Mouse (Mus musculus): ENCODE measurements around the gene Gstm4. TPM values are rescaled to one million over a fixed set of nuclear protein-coding genes. Genes with fewer than 3 reads are reported as not detected.

Gene Gstm4
- polyA plus RNA-seq, 1 experiment from 2014 or later: 23.1 TPM

GRCm38 (mm10) chr3:108062648-108063047 lies 18.0 kb upstream of the Gstm4 start:
- no peak overlapping the region for H3K4me3 ChIP-seq (ENCODE audit: low read depth, low read length)
- no peaks in the 10 kb centered on the region for H3K27me3 ChIP-seq (ENCODE audit: control insufficient read depth, insufficient read depth, low read depth, low read length)
- no peaks in the 10 kb centered on the region for H3K4me1 ChIP-seq (ENCODE audit: control insufficient read depth, insufficient read depth, low read length)
- H3K9me3 ChIP-seq (replicated peaks; ENCODE audit: control insufficient read depth, low read length, poor library complexity, severe bottlenecking): no peaks in the 10 kb centered on the region
- no peak overlapping the region for H3K27ac ChIP-seq (ENCODE audit: low read length)
- no peak for ATAC-seq
- H3K9ac ChIP-seq (ENCODE audit: low read depth, low read length): no peak overlapping the region
- no peak overlapping the region for H3K4me2 ChIP-seq (ENCODE audit: low read length)
- H3K36me3 ChIP-seq (ENCODE audit: control insufficient read depth, insufficient read depth, low read length): no peaks in the 10 kb centered on the region
- 83% methylated on average over 8 of the region's 8 CpGs for WGBS

- H3K9me3 ChIP-seq (replicated peaks; ENCODE audit: control insufficient read depth, low read length, poor library complexity, severe bottlenecking): no peaks in the 10 kb centered on the region
- H3K4me2 ChIP-seq (ENCODE audit: low read length): no peak overlapping the region
- no peak overlapping the region for H3K27ac ChIP-seq (ENCODE audit: low read length)
- no peaks in the 10 kb centered on the region for H3K36me3 ChIP-seq (ENCODE audit: control insufficient read depth, insufficient read depth, low read length)
- no peak for ATAC-seq
- H3K4me1 ChIP-seq (ENCODE audit: control insufficient read depth, insufficient read depth, low read length): no peaks in the 10 kb centered on the region
- no peak overlapping the region for H3K9ac ChIP-seq (ENCODE audit: low read depth, low read length)
- H3K27me3 ChIP-seq (ENCODE audit: control insufficient read depth, insufficient read depth, low read depth, low read length): no peaks in the 10 kb centered on the region
- 26% methylated on average over 7 of the region's 7 CpGs for WGBS
- H3K4me3 ChIP-seq (ENCODE audit: low read depth, low read length): no peak overlapping the region
Observed at GRCm38 (mm10) chr3:108061420-108061819, 16.7 kb upstream of the Gstm4 start.

GRCm38 (mm10) chr3:108050493-108050892 lies 5.8 kb upstream of the Gstm4 start:
- Histone ChIP-seq H3K4me3 (ENCODE audit: low read depth, low read length) (no peak overlapping the region), H3K4me1 (ENCODE audit: control insufficient read depth, insufficient read depth, low read length) (no peaks in the 10 kb centered on the region), H3K9ac (ENCODE audit: low read depth, low read length) (no peak overlapping the region), H3K4me2 (ENCODE audit: low read length) (no peak overlapping the region), H3K36me3 (ENCODE audit: control insufficient read depth, insufficient read depth, low read length) (no peaks in the 10 kb centered on the region), H3K27me3 (ENCODE audit: control insufficient read depth, insufficient read depth, low read depth, low read length) (no peaks in the 10 kb centered on the region), H3K27ac (ENCODE audit: low read length) (no peak overlapping the region), H3K9me3 (replicated peaks; ENCODE audit: control insufficient read depth, low read length, poor library complexity, severe bottlenecking) (no peaks in the 10 kb centered on the region)
- WGBS: 91% methylated on average over 5 of the region's 5 CpGs
- no peak for ATAC-seq

- Histone ChIP-seq H3K27ac (ENCODE audit: low read length) (no peak overlapping the region), H3K27me3 (ENCODE audit: control insufficient read depth, insufficient read depth, low read depth, low read length) (no peaks in the 10 kb centered on the region), H3K36me3 (ENCODE audit: control insufficient read depth, insufficient read depth, low read length) (no peaks in the 10 kb centered on the region), H3K4me2 (ENCODE audit: low read length) (no peak overlapping the region), H3K4me1 (ENCODE audit: control insufficient read depth, insufficient read depth, low read length) (peaks cover 5% of the 10 kb centered on the region; the same call in 1 of the 2 replicates), H3K9me3 (replicated peaks; ENCODE audit: control insufficient read depth, low read length, poor library complexity, severe bottlenecking) (no peaks in the 10 kb centered on the region), H3K4me3 (ENCODE audit: low read depth, low read length) (no peak overlapping the region), H3K9ac (ENCODE audit: low read depth, low read length) (no peak overlapping the region)
- no peak for ATAC-seq
- 78% methylated on average over 3 of the region's 3 CpGs for WGBS
Observed at GRCm38 (mm10) chr3:108048306-108048705, 3.6 kb upstream of the Gstm4 start.

GRCm38 (mm10) chr3:108046944-108047655 lies 2.4 kb upstream of the Gstm4 start:
- H3K36me3 ChIP-seq (ENCODE audit: control insufficient read depth, insufficient read depth, low read length): no peaks in the 10 kb centered on the region
- no peak overlapping the region for H3K27ac ChIP-seq (ENCODE audit: low read length)
- no peaks in the 10 kb centered on the region for H3K27me3 ChIP-seq (ENCODE audit: control insufficient read depth, insufficient read depth, low read depth, low read length)
- WGBS: 100% methylated on average over 2 of the region's 2 CpGs
- no peak overlapping the region for H3K9ac ChIP-seq (ENCODE audit: low read depth, low read length)
- H3K9me3 ChIP-seq (replicated peaks; ENCODE audit: control insufficient read depth, low read length, poor library complexity, severe bottlenecking): no peaks in the 10 kb centered on the region
- no peak for ATAC-seq
- H3K4me1 ChIP-seq (ENCODE audit: control insufficient read depth, insufficient read depth, low read length): peaks cover 5% of the 10 kb centered on the region; the same call in 1 of the 2 replicates
- no peak overlapping the region for H3K4me3 ChIP-seq (ENCODE audit: low read depth, low read length)
- H3K4me2 ChIP-seq (ENCODE audit: low read length): no peak overlapping the region

- WGBS: 59% methylated on average over 5 of the region's 5 CpGs
- H3K9ac ChIP-seq (ENCODE audit: low read depth, low read length): no peak overlapping the region
- no peaks in the 10 kb centered on the region for H3K4me1 ChIP-seq (ENCODE audit: control insufficient read depth, insufficient read depth, low read length)
- no peak overlapping the region for H3K4me2 ChIP-seq (ENCODE audit: low read length)
- H3K27me3 ChIP-seq (ENCODE audit: control insufficient read depth, insufficient read depth, low read depth, low read length): no peaks in the 10 kb centered on the region
- ATAC-seq: no peak
- no peaks in the 10 kb centered on the region for H3K36me3 ChIP-seq (ENCODE audit: control insufficient read depth, insufficient read depth, low read length)
- H3K9me3 ChIP-seq (replicated peaks; ENCODE audit: control insufficient read depth, low read length, poor library complexity, severe bottlenecking): no peaks in the 10 kb centered on the region
- no peak overlapping the region for H3K4me3 ChIP-seq (ENCODE audit: low read depth, low read length)
- H3K27ac ChIP-seq (ENCODE audit: low read length): no peak overlapping the region
Observed at GRCm38 (mm10) chr3:108033156-108033555, 11.5 kb downstream of the Gstm4 start.

GRCm38 (mm10) chr3:108032113-108032512 lies 12.6 kb downstream of the Gstm4 start:
- no peak overlapping the region for H3K27ac ChIP-seq (ENCODE audit: low read length)
- H3K4me1 ChIP-seq (ENCODE audit: control insufficient read depth, insufficient read depth, low read length): no peaks in the 10 kb centered on the region
- H3K9ac ChIP-seq (ENCODE audit: low read depth, low read length): no peak overlapping the region
- no peak for ATAC-seq
- H3K9me3 ChIP-seq (replicated peaks; ENCODE audit: control insufficient read depth, low read length, poor library complexity, severe bottlenecking): no peaks in the 10 kb centered on the region
- H3K27me3 ChIP-seq (ENCODE audit: control insufficient read depth, insufficient read depth, low read depth, low read length): no peaks in the 10 kb centered on the region
- H3K4me2 ChIP-seq (ENCODE audit: low read length): no peak overlapping the region
- no peaks in the 10 kb centered on the region for H3K36me3 ChIP-seq (ENCODE audit: control insufficient read depth, insufficient read depth, low read length)
- no peak overlapping the region for H3K4me3 ChIP-seq (ENCODE audit: low read depth, low read length)

GRCm38 (mm10) chr3:108028641-108029365 lies 15.9 kb downstream of the Gstm4 start:
- no peaks in the 10 kb centered on the region for H3K36me3 ChIP-seq (ENCODE audit: control insufficient read depth, insufficient read depth, low read length)
- H3K4me2 ChIP-seq (ENCODE audit: low read length): no peak overlapping the region
- H3K4me1 ChIP-seq (ENCODE audit: control insufficient read depth, insufficient read depth, low read length): no peaks in the 10 kb centered on the region
- no peak for ATAC-seq
- no peaks in the 10 kb centered on the region for H3K27me3 ChIP-seq (ENCODE audit: control insufficient read depth, insufficient read depth, low read depth, low read length)
- WGBS: 65% methylated on average over 4 of the region's 4 CpGs
- no peak overlapping the region for H3K4me3 ChIP-seq (ENCODE audit: low read depth, low read length)
- H3K9me3 ChIP-seq (replicated peaks; ENCODE audit: control insufficient read depth, low read length, poor library complexity, severe bottlenecking): no peaks in the 10 kb centered on the region
- H3K27ac ChIP-seq (ENCODE audit: low read length): no peak overlapping the region
- H3K9ac ChIP-seq (ENCODE audit: low read depth, low read length): no peak overlapping the region

- Histone ChIP-seq H3K27me3 (ENCODE audit: control insufficient read depth, insufficient read depth, low read depth, low read length) (no peaks in the 10 kb centered on the region), H3K4me3 (ENCODE audit: low read depth, low read length) (no peak overlapping the region), H3K4me1 (ENCODE audit: control insufficient read depth, insufficient read depth, low read length) (no peaks in the 10 kb centered on the region), H3K36me3 (ENCODE audit: control insufficient read depth, insufficient read depth, low read length) (no peaks in the 10 kb centered on the region), H3K9ac (ENCODE audit: low read depth, low read length) (no peak overlapping the region), H3K9me3 (replicated peaks; ENCODE audit: control insufficient read depth, low read length, poor library complexity, severe bottlenecking) (no peaks in the 10 kb centered on the region), H3K27ac (ENCODE audit: low read length) (no peak overlapping the region), H3K4me2 (ENCODE audit: low read length) (no peak overlapping the region)
- ATAC-seq: no peak
- WGBS: 84% methylated on average over 1 of the region's 1 CpGs
Observed at GRCm38 (mm10) chr3:108026597-108026996, 18.1 kb downstream of the Gstm4 start.
